Mouse (Mus musculus) spleen, postnatal 4 days (tissue): ENCODE data around the gene Ptpn1.

Experiments used
- DNase-seq, 2 experiments: peaks; one replicate each; pipeline ENCODE4 v3.0.0; 2022; ENCODE audit warnings: low spot score in 2 of 2

Gene Ptpn1

GRCm38 (mm10) chr2:167969851-167970541 lies 38.1 kb downstream of the Ptpn1 start:
- no peak for DNase-seq

- no peak for DNase-seq
These were observed 40.3 kb downstream of the Ptpn1 start for GRCm38 (mm10) chr2:167972146-167972545.

- DNase-seq, result no peak
These were observed 41.0 kb downstream of the Ptpn1 start for GRCm38 (mm10) chr2:167972809-167973208.

GRCm38 (mm10) chr2:167975746-167976145 lies 43.9 kb downstream of the Ptpn1 start:
- no peak for DNase-seq

GRCm38 (mm10) chr2:167978271-167978670 lies 46.4 kb downstream of the Ptpn1 start:
- DNase-seq, result no peak

GRCm38 (mm10) chr2:167980391-167980790 lies 48.5 kb downstream of the Ptpn1 start:
- DNase-seq, result peak in 1 of 2 experiments; percentile 39

- peak in 1 of 2 experiments; percentile 39 for DNase-seq
These were observed 50.8 kb downstream of the Ptpn1 start for GRCm38 (mm10) chr2:167982646-167983045.

GRCm38 (mm10) chr2:167984371-167984770 lies 52.5 kb downstream of the Ptpn1 start:
- DNase-seq, result no peak

- no peak for DNase-seq
These were observed 53.1 kb downstream of the Ptpn1 start for GRCm38 (mm10) chr2:167984946-167985345.

- peak; percentile 53 to 84 for DNase-seq
These were observed 54.9 kb downstream of the Ptpn1 start for GRCm38 (mm10) chr2:167986762-167987161.

GRCm38 (mm10) chr2:167987640-167988039 lies 55.8 kb downstream of the Ptpn1 start:
- no peak for DNase-seq

- no peak for DNase-seq
These were observed 57.5 kb downstream of the Ptpn1 start for GRCm38 (mm10) chr2:167989310-167989709.

- no peak for DNase-seq
These were observed 61.4 kb downstream of the Ptpn1 start for GRCm38 (mm10) chr2:167993260-167993659.

GRCm38 (mm10) chr2:167995870-167996635 lies 64.2 kb downstream of the Ptpn1 start:
- DNase-seq, result no peak

- no peak for DNase-seq
These were observed 64.9 kb downstream of the Ptpn1 start for GRCm38 (mm10) chr2:167996672-167997215.

GRCm38 (mm10) chr2:167997562-167997961 lies 65.7 kb downstream of the Ptpn1 start:
- DNase-seq, result no peak

GRCm38 (mm10) chr2:167999145-167999743 lies 67.4 kb downstream of the Ptpn1 start:
- no peak for DNase-seq

GRCm38 (mm10) chr2:168002188-168002587 lies 70.3 kb downstream of the Ptpn1 start:
- DNase-seq, result no peak

- no peak for DNase-seq
These were observed 71.0 kb downstream of the Ptpn1 start for GRCm38 (mm10) chr2:168002884-168003283.

- no peak for DNase-seq
These were observed 71.6 kb downstream of the Ptpn1 start for GRCm38 (mm10) chr2:168003431-168003830.

- no peak for DNase-seq
These were observed 72.5 kb downstream of the Ptpn1 start for GRCm38 (mm10) chr2:168004369-168004768.

GRCm38 (mm10) chr2:168005005-168005404 lies 73.1 kb downstream of the Ptpn1 start:
- no peak for DNase-seq
